Mouse (Mus musculus): ENCODE results near the gene Pcbp4.
"Not testable (repeated sequence)": the region's sequence is repeated elsewhere in the genome, so short reads cannot be mapped to it uniquely, and the experiment has no call there.

Gene Pcbp4

DNA sequence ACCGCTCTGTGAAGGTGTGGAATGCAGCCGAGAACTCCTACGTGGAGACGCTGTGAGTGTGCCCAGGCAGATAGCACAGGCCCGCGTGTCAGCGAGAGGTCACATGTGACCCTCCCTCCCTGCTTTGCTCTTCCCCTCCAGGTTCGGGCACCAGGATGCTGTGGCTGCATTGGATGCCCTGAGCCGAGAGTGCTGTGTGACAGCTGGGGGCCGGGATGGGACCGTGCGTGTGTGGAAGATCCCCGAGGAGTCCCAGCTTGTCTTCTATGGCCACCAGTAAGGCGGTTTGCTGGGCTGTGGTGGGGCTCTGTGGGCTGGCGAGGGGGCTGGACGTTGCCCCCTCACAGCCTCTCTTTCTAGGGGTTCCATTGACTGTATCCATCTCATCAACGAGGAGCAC, 30.5 kb downstream of the Pcbp4 start:
- DNase-seq = no peak

DNA sequence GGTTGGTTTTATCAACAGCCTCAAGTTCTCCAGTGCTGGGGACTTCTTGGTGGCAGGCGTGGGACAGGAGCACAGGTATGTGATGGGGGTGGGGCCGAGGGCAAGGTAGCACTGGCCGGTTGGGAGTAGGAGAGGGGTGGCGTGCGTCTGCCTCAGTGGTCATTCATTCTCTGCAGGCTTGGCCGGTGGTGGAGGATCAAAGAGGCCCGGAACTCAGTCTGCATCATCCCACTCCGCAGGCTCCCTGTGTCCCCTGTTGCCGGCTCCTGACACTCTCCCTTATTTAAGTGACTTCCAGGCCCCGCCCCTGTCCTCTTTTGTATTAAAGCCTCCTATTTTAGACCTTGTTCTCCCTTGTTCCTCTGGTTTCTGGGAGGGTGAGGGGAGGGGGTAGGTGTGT, 32.0 kb downstream of the Pcbp4 start:
- no peak for DNase-seq

DNA sequence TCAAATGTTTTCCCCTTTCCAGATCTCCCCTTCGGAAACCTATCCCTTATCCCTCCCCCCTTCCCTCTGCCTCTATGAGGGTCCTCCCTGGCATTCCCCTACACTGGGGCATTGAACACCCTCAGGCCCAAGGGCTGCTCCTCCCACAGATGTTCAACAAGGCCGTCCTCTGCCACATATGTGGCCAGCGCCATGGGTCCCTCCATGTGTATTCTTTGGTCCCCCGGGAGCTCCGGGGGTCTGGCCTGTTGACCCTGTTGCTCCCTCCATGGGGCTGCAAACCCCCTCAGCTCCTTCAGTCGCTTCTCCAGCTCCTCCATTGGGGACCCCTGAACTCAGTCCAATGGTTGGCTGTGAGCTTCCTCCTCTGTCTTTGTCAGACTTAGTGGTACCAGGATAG, 34.5 kb downstream of the Pcbp4 start:
- DNase-seq = not testable (repeated sequence)

DNA sequence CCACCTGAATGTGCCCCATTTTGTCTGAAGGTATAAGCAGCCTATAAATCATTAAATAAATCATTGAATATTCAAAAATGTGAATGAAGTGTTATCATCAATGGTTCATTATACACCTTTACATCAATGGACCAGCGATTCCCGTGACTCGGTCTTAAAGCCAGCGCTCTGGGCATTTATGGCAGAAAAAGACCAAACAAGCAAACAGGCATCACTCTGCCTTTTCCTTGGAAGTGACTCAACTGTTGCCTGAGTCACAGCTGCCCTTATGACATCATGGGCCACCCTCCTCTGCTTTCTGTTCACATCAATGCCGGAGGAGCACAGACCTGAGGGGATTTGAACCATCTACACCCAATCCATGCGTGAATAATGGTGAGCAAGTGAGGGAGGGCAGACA, 46.6 kb downstream of the Pcbp4 start, which contains the start of gene Iqcf1:
Gene Iqcf1 (plus strand): TSS at position 301 of the 400 bp plus-strand sequence.
- no peak for DNase-seq

GRCm38 (mm10) chr9:106501846-106502245, 48.8 kb downstream of the Pcbp4 start:
- DNase-seq = no peak

DNA sequence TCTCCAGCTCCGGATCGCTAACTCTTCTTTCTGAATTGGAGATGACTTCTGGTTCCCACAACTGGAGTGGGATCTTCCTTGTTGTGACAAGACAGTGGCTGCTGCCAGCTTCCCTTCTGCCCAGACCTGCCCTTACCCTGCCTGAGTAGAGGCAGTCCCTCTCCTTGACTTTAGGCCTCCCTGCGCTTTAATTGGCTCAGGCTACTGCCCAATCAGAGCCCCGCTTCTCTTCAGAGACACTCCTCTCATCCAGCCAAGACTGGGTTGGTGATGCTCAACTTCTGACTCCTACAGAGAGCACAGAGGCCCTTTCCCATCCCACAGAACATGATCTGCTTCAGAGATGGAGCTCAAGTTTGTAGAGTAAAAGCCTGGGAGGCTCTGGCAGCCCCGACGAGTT, 51.2 kb downstream of the Pcbp4 start:
- DNase-seq = no peak

DNA sequence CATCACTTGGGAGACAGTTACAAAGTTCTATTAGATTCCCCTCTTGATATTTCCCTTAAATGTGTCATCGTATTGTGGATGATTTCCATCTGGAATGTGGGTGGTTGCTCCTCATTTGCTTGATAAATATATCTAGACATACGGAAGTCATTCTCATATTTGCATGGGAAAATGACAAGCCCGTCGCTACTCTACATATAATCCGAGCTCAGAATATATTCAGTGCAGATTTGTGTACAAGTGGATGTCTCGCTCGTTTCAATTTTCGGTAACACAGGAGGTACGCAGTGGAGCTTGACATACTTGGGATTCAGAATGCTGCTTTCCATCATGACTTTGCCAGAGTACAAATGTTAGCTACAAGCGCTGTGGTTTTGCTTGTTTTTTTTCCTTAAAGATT, 56.3 kb downstream of the Pcbp4 start:
- no peak for DNase-seq

GRCm38 (mm10) chr9:106512729-106513450, 59.8 kb downstream of the Pcbp4 start:
- DNase-seq = no peak

GRCm38 (mm10) chr9:106513566-106513965, 60.5 kb downstream of the Pcbp4 start:
- DNase-seq = no peak

Measured in thymus, postnatal 4 days (tissue).